Comparison of ENCODE assay signal across 30 mouse cellular contexts in genomic region chr10:95643042-95643441, GRCm38 (mm10). TPM values are rescaled to one million over a fixed set of nuclear protein-coding genes. Genes with fewer than 3 reads are reported as not detected.
DNase-seq lines count a peak whose midpoint lies in the region; ATAC-seq and TF ChIP-seq lines count a peak whose summit lies in the region.
"Had no signal": no experiment of that assay in that cellular context is flagged by ENCODE, and none has a peak within 500 bp of the region (broad histone marks: within the 10 kb centered on the region; RNA-seq: fewer than 3 reads in every experiment).

No protein-coding gene starts in this region.

- peak overlapping the region; percentile 65 for H3K27ac ChIP-seq in intestine, embryonic 16.5 days (ENCODE audit: low read length)
- no peak overlapping the region for H3K27ac ChIP-seq in intestine, embryonic 15.5 days
- H3K27ac ChIP-seq in midbrain, embryonic 14.5 days (replicated peaks; ENCODE audit: low read depth, low read length), result no peak overlapping the region
- no peak overlapping the region for H3K27ac ChIP-seq in forebrain, embryonic 12.5 days
- H3K27ac ChIP-seq: forebrain, embryonic 15.5 days; hindbrain, embryonic 14.5 days had no signal

- H3K9me3 ChIP-seq in intestine, embryonic 16.5 days (ENCODE audit: control insufficient read depth, low read length), result no peaks in the 10 kb centered on the region
- no peaks in the 10 kb centered on the region for H3K9me3 ChIP-seq in intestine, embryonic 15.5 days
- no peaks in the 10 kb centered on the region for H3K9me3 ChIP-seq in midbrain, embryonic 14.5 days (ENCODE audit: control insufficient read depth, low read length)
- no peaks in the 10 kb centered on the region for H3K9me3 ChIP-seq in forebrain, embryonic 12.5 days
- H3K9me3 ChIP-seq: forebrain, embryonic 15.5 days; heart, embryonic 13.5 days; liver, embryonic 15.5 days; lung, embryonic 15.5 days had no signal

- no peaks in the 10 kb centered on the region for H3K27me3 ChIP-seq in intestine, embryonic 16.5 days (replicated peaks; ENCODE audit: control insufficient read depth, insufficient read depth, low read length)
- no peaks in the 10 kb centered on the region for H3K27me3 ChIP-seq in intestine, embryonic 15.5 days (replicated peaks)
- no peaks in the 10 kb centered on the region for H3K27me3 ChIP-seq in myocyte (ENCODE audit: control insufficient read depth, insufficient read depth, insufficient read length)
- no peaks in the 10 kb centered on the region for H3K27me3 ChIP-seq in midbrain, embryonic 14.5 days (ENCODE audit: control insufficient read depth, insufficient read depth, low read length)
- H3K27me3 ChIP-seq in forebrain, embryonic 12.5 days, result no peaks in the 10 kb centered on the region
- H3K27me3 ChIP-seq: forebrain, embryonic 15.5 days; heart, embryonic 13.5 days; liver, embryonic 15.5 days; lung, embryonic 15.5 days had no signal

- TF ChIP-seq POLR2A in myocyte (IDR thresholded peaks at IDR 0.05; ENCODE audit: insufficient read length, low read depth), result no peak

- no peak overlapping the region for H3K9ac ChIP-seq in intestine, embryonic 16.5 days (ENCODE audit: low read depth, low read length)
- H3K9ac ChIP-seq in intestine, embryonic 15.5 days, result no peak overlapping the region
- H3K9ac ChIP-seq in midbrain, embryonic 14.5 days (replicated peaks; ENCODE audit: low read length), result no peak overlapping the region
- H3K9ac ChIP-seq in forebrain, embryonic 12.5 days, result no peak overlapping the region
- H3K9ac ChIP-seq: forebrain, embryonic 15.5 days; heart, embryonic 13.5 days; hindbrain, embryonic 14.5 days; liver, embryonic 15.5 days; lung, embryonic 15.5 days had no signal

- peak; percentile 96 for DNase-seq in ES-CJ7 (ENCODE audit: low read depth, low spot score)
- DNase-seq in adipocyte (ENCODE audit: low spot score), result peak; percentile 9
- no peak for DNase-seq in midbrain, embryonic 14.5 days
- DNase-seq in Muller cell, postnatal 12 days (ENCODE audit: inconsistent ontology term), result no peak
- DNase-seq: cerebellum, adult 2 months; cerebellum, postnatal 14 days; gastrocnemius, postnatal 10 days; kidney, adult 8-10 months; kidney, postnatal 4 days; left cerebral cortex, postnatal 4 days had no signal

- H3K4me1 ChIP-seq in intestine, embryonic 16.5 days (ENCODE audit: control insufficient read depth, insufficient read depth, low read length), result no peaks in the 10 kb centered on the region
- peaks cover 7% of the 10 kb centered on the region for H3K4me1 ChIP-seq in intestine, embryonic 15.5 days (replicated peaks)
- no peaks in the 10 kb centered on the region for H3K4me1 ChIP-seq in midbrain, embryonic 14.5 days (ENCODE audit: control insufficient read depth, insufficient read depth, low read length)
- H3K4me1 ChIP-seq in forebrain, embryonic 12.5 days, result no peaks in the 10 kb centered on the region

- H3K79me2 ChIP-seq in myocyte (ENCODE audit: control insufficient read depth, insufficient read depth), result no peaks in the 10 kb centered on the region

- H3ac ChIP-seq in myocyte (ENCODE audit: control insufficient read depth, insufficient read length), result no peak overlapping the region

- H3K36me3 ChIP-seq in intestine, embryonic 16.5 days (ENCODE audit: control insufficient read depth, insufficient read depth, low read length), result no peaks in the 10 kb centered on the region
- H3K36me3 ChIP-seq in intestine, embryonic 15.5 days, result no peaks in the 10 kb centered on the region
- no peaks in the 10 kb centered on the region for H3K36me3 ChIP-seq in myocyte (ENCODE audit: control insufficient read depth, insufficient read depth)
- H3K36me3 ChIP-seq in midbrain, embryonic 14.5 days (ENCODE audit: control insufficient read depth, insufficient read depth, low read length), result no peaks in the 10 kb centered on the region
- H3K36me3 ChIP-seq in forebrain, embryonic 12.5 days (replicated peaks), result no peaks in the 10 kb centered on the region
- H3K36me3 ChIP-seq: forebrain, embryonic 15.5 days; heart, embryonic 13.5 days; liver, embryonic 15.5 days; lung, embryonic 15.5 days had no signal

- 60% methylated on average over 5 of the region's 5 CpGs for WGBS in intestine, embryonic 16.5 days
- 62% methylated on average over 5 of the region's 5 CpGs for WGBS in intestine, embryonic 15.5 days
- 71% methylated on average over 5 of the region's 5 CpGs for WGBS in midbrain, embryonic 14.5 days
- WGBS in forebrain, embryonic 12.5 days, result 72% methylated on average over 5 of the region's 5 CpGs

- no peak overlapping the region for H3K4me3 ChIP-seq in intestine, embryonic 16.5 days (ENCODE audit: low read length)
- H3K4me3 ChIP-seq in intestine, embryonic 15.5 days (replicated peaks), result no peak overlapping the region
- no peak overlapping the region for H3K4me3 ChIP-seq in myocyte
- no peak overlapping the region for H3K4me3 ChIP-seq in midbrain, embryonic 14.5 days (replicated peaks; ENCODE audit: low read depth, low read length)
- H3K4me3 ChIP-seq in forebrain, embryonic 12.5 days (replicated peaks), result no peak overlapping the region
- H3K4me3 ChIP-seq: forebrain, embryonic 15.5 days; heart, embryonic 13.5 days; liver, embryonic 15.5 days; lung, embryonic 15.5 days had no signal

- no peak for ATAC-seq in intestine, embryonic 16.5 days
- ATAC-seq in intestine, embryonic 15.5 days, result no peak
- ATAC-seq in midbrain, embryonic 14.5 days (ENCODE audit: low FRiP score, low TSS enrichment), result no peak
- ATAC-seq in forebrain, embryonic 12.5 days (ENCODE audit: low FRiP score), result no peak
- ATAC-seq: forebrain, embryonic 15.5 days; inflammation-experienced regulatory T-cells, adult 6 months had no signal

- no peak overlapping the region for H3K4me2 ChIP-seq in intestine, embryonic 16.5 days (ENCODE audit: low read depth, low read length)
- H3K4me2 ChIP-seq in intestine, embryonic 15.5 days (replicated peaks), result no peak overlapping the region
- peak overlapping the region; percentile 26 for H3K4me2 ChIP-seq in myocyte (ENCODE audit: low read depth)
- no peak overlapping the region for H3K4me2 ChIP-seq in midbrain, embryonic 14.5 days (ENCODE audit: low read length)
- no peak overlapping the region for H3K4me2 ChIP-seq in forebrain, embryonic 12.5 days
- H3K4me2 ChIP-seq: forebrain, embryonic 15.5 days; heart, embryonic 13.5 days; hindbrain, embryonic 14.5 days; liver, embryonic 15.5 days; lung, embryonic 15.5 days; midbrain, embryonic 11.5 days had no signal

TF ChIP-seq in myocyte, 11 proteins besides CTCF, POLR2A, EP300 and RAD21:
- TF ChIP-seq MYOD1 (IDR thresholded peaks at IDR 0.05; ENCODE audit: control insufficient read depth in 1 of 3, insufficient read length in 2 of 3, low read depth in 2 of 3), result no peak
- TF ChIP-seq REST (IDR thresholded peaks at IDR 0.05; ENCODE audit: insufficient read depth, insufficient read length), result no peak
- TF ChIP-seq MYOG (IDR thresholded peaks at IDR 0.05; ENCODE audit: control insufficient read depth in 1 of 3, insufficient read depth in 1 of 3, insufficient read length in 2 of 3, low read depth in 2 of 3), result no peak
- no peak for TF ChIP-seq POLR2AphosphoS2 (IDR thresholded peaks at IDR 0.05; ENCODE audit: insufficient read length, low read depth)

RNA-seq across cellular contexts. Expression of gene Anapc15-ps, which starts 30.2 kb away (rescaled TPM):
- polyA plus RNA-seq in intestine, embryonic 16.5 days (2015; fragmentation: Nextera tagmentation; extraction: Ambion mirVana), result not detected in 2 replicates
- not detected in 2 replicates for polyA plus RNA-seq in intestine, embryonic 15.5 days (2015; fragmentation: Nextera tagmentation; extraction: Ambion mirVana)
- 0.37 TPM for polyA plus RNA-seq in myocyte (2012; fragmentation: generic; extraction: Trizol)
- polyA plus RNA-seq in midbrain, embryonic 14.5 days (2014; fragmentation: Nextera tagmentation; extraction: Ambion mirVana), result not detected in 2 replicates
- not detected in 2 replicates for polyA plus RNA-seq in forebrain, embryonic 12.5 days (2016; fragmentation: Nextera tagmentation; extraction: Ambion mirVana)
- polyA plus RNA-seq: cortical plate, adult 2 months; embryonic facial prominence, embryonic 11.5 days; forebrain, embryonic 15.5 days; gonadal fat pad, adult 2 months; heart, embryonic 13.5 days; hindbrain, embryonic 14.5 days; inflammation-experienced regulatory T-cells, adult 6 months; kidney, postnatal 0 days; limb, embryonic 14.5 days; liver, embryonic 15.5 days; midbrain, embryonic 11.5 days; neural tube, embryonic 14.5 days; stomach, embryonic 14.5 days; testis, adult 2 months; thymus, postnatal 0 days had no signal

Comparison
In these comparisons a context has a peak if more than half of its experiments do, and no peak if none do; other contexts are left out.
1. DNase-seq: peak in ES-CJ7 (single experiment) and adipocyte (single experiment); none in midbrain, embryonic 14.5 days (single experiment) and Muller cell, postnatal 12 days (single experiment).